Mouse (Mus musculus) ES-E14 (cell line): ENCODE results near the gene Nab1.

Experiments used
- CHD2 ChIP-seq: IDR thresholded peaks from 2 replicates; pipeline ENCODE4 v1.6.1; 2014; ENCODE audit warnings: mild to moderate bottlenecking, low read depth, low read length, inconsistent platforms
- HCFC1 ChIP-seq: IDR thresholded peaks from 2 replicates; pipeline ENCODE4 v1.6.1; 2012; ENCODE audit warnings: low read length, inconsistent platforms, borderline replicate concordance; ENCODE audit not compliant: insufficient read depth
- ZNF384 ChIP-seq: IDR thresholded peaks from 2 replicates; pipeline ENCODE4 v1.6.1; 2012; ENCODE audit warnings: low read depth, low read length, inconsistent platforms

DNA sequence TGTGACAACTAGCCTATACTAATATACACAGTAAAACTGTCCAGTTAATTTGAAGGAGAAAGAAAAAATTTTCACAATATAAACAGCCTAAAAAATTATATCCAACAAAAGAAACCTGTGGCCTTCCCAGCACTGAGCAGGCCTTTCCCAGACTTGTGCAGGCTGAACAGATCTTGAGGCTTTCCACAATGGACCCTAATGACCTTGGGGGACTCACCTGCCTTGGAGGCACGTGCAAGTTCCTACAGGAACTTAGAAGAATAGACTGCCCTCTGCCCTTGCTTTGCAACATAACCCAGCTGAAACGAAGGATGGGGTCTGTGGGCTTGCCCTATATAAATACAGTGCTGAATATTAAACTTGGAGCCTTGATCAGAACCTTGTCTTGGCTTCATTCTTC, 26.8 kb upstream of the Nab1 start:
- TF ChIP-seq CHD2 (no peak), ZNF384 (no peak), HCFC1 (no peak)
